Mouse (Mus musculus): ENCODE measurements around the gene Stk16. TPM values are rescaled to one million over a fixed set of nuclear protein-coding genes. Genes with fewer than 3 reads are reported as not detected.
A peak's percentile ranks its signal among the peaks of the same experiment; 100 is the strongest.

Gene Stk16
- total RNA-seq, 2 experiments from 2014 or later: 85.6 to 86.0 TPM

- H3K4me3 ChIP-seq: no peak overlapping the region
- DNase-seq (ENCODE audit: extremely low spot score in 1 of 2, low spot score in 2 of 2): no peak
- intact Hi-C loops (cut with DNase I): no loop called here
- H3K27ac ChIP-seq: peak overlapping the region; percentile 87
- no peak for TF ChIP-seq CTCF (IDR thresholded peaks at IDR 0.05)
These were observed 33.7 kb downstream of the Stk16 start for GRCm38 (mm10) chr1:75244175-75244826.

DNA sequence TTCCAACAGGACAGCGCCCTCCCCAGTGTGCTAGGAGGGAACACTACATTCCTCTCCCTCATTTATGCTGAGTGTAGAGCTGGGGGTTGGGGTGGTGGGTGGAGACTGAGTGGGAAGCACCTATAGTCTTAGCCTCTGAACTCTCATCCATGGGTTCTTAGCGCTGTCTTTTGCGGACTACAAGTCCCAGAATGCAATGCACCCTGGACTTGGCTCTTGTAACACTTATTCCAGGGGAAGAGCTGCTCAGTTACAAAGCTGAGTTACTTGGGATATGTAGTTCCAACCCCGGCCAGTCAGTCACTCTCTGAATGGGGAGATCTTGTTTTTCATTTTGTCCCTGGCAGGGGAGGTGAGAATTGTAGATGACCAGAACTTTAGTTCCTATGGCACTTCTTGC is 34.2 kb downstream of the Stk16 start:
- no peak for DNase-seq (ENCODE audit: extremely low spot score in 1 of 2, low spot score in 2 of 2)
- Histone ChIP-seq H3K27ac (peak overlapping the region; percentile 87), H3K4me3 (no peak overlapping the region)
- intact Hi-C loops (cut with DNase I): no loop called here
- TF ChIP-seq CTCF (IDR thresholded peaks at IDR 0.05): no peak

DNA sequence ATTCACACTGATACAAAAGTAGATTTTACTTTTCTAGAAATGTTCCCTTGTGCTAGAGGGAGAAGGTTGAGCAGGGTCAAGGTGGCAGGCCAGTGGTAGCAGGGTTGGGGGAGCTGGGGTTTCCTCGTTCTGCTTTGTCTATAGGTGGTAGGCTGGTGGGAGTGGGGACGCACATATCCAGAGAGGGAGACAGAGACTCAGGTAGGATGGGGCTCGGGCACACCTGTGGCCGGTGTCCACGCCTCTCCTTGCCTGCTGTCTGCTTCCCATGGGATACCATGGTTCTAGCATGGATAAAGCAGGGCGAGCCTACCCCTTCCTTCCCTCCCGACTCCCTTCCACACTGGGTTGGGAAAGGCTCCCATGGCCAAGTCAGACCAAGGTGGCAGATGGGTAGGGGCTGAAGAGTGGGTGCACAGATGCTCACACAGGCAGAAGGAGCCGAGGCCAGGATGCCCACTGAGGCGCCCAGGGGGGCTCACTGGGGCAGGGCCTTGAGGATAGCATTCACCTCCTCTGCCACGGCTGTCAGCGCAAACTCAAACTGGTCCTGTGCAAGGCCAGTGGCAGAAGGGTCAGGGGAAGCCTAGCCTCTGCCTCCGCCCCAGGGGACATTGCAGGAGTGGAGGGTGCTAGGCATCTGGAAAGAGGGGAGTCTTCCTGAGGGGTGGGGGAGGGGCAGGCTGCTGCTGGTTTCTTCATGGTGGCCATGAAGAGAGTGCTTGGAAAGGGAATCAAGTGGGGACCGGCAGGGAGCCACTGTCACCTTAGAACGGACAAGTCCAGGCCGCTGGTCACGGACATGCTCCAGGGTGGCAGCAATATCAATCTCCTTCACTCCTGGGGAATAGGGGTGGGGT is 36.7 kb downstream of the Stk16 start:
- Histone ChIP-seq H3K27ac (peak overlapping the region; percentile 48; the same call in 1 of the 2 replicates), H3K4me3 (no peak overlapping the region)
- TF ChIP-seq CTCF (IDR thresholded peaks at IDR 0.05): no peak
- intact Hi-C loops (cut with DNase I): no loop called here
- DNase-seq (ENCODE audit: extremely low spot score in 1 of 2, low spot score in 2 of 2): no peak

GRCm38 (mm10) chr1:75248041-75248772 is 37.6 kb downstream of the Stk16 start:
- H3K4me3 ChIP-seq: no peak overlapping the region
- no peak for TF ChIP-seq CTCF (IDR thresholded peaks at IDR 0.05)
- peak overlapping the region; percentile 55 for H3K27ac ChIP-seq
- intact Hi-C loops (cut with DNase I): no loop called here
- DNase-seq (ENCODE audit: extremely low spot score in 1 of 2, low spot score in 2 of 2): no peak

DNA sequence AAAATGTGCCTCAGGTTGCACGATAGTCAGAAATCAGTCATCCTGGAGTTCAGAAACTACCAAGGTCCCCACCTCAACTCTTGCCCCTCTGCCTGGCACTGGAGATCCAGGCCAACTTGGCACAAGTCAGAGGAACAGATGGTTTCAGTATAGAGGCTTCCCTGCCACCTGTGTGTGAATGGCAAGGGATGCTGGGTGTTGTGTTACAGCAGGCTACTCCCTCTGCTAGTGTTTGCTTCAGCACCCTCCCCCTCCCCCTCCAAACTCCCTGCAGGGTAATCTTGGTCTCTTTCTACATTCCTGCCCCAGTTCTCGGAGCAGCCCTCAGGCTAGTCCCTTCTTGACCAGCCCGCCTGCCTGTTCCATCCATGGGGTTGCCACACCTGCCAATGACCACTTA is 39.9 kb downstream of the Stk16 start:
- DNase-seq (ENCODE audit: extremely low spot score in 1 of 2, low spot score in 2 of 2): no peak
- Histone ChIP-seq H3K27ac (no peak overlapping the region), H3K4me3 (no peak overlapping the region)
- no peak for TF ChIP-seq CTCF (IDR thresholded peaks at IDR 0.05)
- intact Hi-C loops (cut with DNase I): loop anchor here (5.0 kb wide), 2 partner anchors 33 to 68 kb away; partner anchors contain the start of genes Abcb6 and Tuba4a

DNA sequence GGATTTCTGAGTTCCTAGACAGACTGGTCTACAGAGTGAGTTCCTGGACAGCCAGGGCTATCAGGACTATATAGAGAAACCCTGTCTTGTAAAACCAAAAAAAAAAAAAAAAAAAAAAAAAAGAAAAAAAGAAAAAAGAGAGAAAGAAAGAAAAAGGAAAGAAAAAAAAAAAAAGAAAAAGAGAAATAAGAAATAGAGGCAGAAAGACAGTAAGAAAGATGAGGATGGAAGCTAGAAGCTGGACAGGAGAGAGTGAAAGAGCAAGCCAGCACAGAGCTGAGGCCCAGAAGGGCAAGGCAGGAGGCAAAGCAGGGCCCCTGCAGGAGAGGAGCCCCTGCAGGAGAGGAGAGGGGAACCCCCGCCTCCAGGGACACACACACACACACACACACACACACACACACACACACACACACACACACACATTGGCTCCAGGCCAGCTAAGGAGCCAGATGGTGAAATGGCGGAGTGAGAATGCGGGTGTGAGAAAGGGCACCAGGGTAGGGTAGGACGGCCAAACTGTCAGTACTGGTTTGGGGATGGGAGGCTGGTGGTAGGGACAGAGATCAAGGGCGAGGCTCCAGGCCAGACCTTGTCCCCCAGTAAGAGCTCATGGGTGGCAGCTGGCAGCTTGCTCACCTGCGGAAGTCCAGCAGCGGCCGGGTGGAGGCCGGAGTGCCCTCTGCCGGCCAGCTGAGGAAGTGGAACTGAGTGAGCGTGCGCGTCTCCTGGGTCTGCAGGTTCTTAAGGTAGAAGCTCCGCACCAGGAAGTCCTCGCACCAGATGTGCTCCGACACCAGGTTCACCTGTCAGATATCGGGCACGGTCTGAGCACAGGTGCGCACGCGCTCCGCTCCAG is 40.7 kb downstream of the Stk16 start:
- peak overlapping the region; percentile 61 for H3K27ac ChIP-seq
- no peak overlapping the region for H3K4me3 ChIP-seq
- peak; percentile 76 for DNase-seq (ENCODE audit: extremely low spot score in 1 of 2, low spot score in 2 of 2)
- intact Hi-C loops (cut with DNase I): loop anchor here (5.0 kb wide), 2 partner anchors 34 to 69 kb away; partner anchors contain the start of genes Abcb6 and Tuba4a
- peak; percentile 89 for TF ChIP-seq CTCF (IDR thresholded peaks at IDR 0.05)

- no peak for DNase-seq (ENCODE audit: extremely low spot score in 1 of 2, low spot score in 2 of 2)
- intact Hi-C loops (cut with DNase I): loop anchor here (5.0 kb wide), 2 partner anchors 35 to 70 kb away; partner anchors contain the start of genes Abcb6 and Tuba4a
- no peak overlapping the region; the same call in 1 of the 2 replicates for H3K27ac ChIP-seq
These were observed 41.7 kb downstream of the Stk16 start for GRCm38 (mm10) chr1:75252308-75252707.

DNA sequence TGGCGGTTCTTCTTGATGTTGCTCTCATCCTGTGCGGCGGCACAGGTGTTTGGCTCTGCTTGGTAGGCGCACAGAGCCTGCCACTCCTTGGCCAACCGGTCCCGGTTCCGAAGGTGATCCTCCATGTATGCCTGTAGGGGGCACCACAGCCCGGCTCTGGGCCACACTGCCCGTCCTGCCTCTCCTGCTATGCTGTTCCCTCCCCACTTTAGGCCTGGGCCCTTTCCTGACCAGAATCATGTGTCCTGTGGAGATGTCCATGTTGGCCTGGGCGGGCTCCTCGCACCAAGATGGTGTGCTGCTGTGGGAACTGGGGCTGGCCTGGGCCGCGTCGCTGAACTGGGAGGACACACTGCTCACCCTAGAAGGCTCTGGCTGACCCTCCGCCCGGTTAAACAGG is 42.4 kb downstream of the Stk16 start:
- no peak for DNase-seq (ENCODE audit: extremely low spot score in 1 of 2, low spot score in 2 of 2)
- intact Hi-C loops (cut with DNase I): loop anchor here (5.0 kb wide), 2 partner anchors 36 to 71 kb away; partner anchors contain the start of genes Abcb6 and Tuba4a

More at GRCm38 (mm10) chr1:75252308-75252707, 41.7 kb downstream of the Stk16 start:
- TF ChIP-seq CTCF (IDR thresholded peaks at IDR 0.05): no peak
- no peak overlapping the region for H3K4me3 ChIP-seq

DNA sequence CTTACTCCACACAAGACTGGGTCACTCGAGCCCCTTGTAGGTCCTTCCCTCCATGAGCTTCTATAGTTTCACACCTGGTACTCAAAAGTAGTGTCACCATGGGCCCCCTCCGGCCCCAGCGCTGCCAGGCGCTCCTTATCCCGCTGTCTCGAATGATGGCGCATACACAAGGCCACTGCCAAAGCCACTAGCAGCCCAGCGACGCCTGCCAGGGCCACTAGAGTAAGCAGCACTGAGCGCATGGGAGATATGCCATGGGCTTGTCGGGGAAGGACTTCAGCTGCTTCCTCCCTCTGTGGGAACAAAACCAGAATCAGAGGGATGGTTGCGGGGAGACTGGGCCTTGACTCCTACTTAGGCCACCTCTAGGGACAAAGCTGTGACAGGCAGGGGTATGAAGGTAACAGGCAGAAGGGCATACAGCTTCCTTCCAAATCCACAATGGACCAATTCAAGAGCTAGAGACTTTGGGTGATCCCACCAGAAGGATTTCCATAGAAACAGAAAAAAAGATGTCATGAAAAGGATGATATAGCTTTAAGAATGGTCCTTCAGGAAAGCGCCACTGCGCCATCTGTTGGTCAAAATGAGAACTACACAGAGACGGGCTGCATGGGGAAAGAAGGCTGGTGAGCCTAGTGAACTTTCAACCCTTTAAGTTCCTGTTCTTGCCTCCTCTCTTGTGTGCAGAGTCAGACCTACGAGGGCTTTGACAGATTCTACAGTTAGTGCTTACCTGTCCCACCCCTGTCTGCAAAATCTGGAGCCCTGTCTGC is 43.4 kb downstream of the Stk16 start:
- H3K27ac ChIP-seq: peak overlapping the region; percentile 50; the same call in 1 of the 2 replicates
- DNase-seq (ENCODE audit: extremely low spot score in 1 of 2, low spot score in 2 of 2): peak; percentile 79 to 90
- intact Hi-C loops (cut with DNase I): loop anchor here (2.0 to 5.0 kb wide), 3 partner anchors 37 to 72 kb away; partner anchors contain the start of genes Abcb6 and Tuba4a

More for the DNA sequence above, 42.4 kb downstream of the Stk16 start:
- no peak overlapping the region for H3K4me3 ChIP-seq
- peak; percentile 43 for TF ChIP-seq CTCF (IDR thresholded peaks at IDR 0.05)
- no peak overlapping the region for H3K27ac ChIP-seq

GRCm38 (mm10) chr1:75254625-75255013 is 44.0 kb downstream of the Stk16 start:
- DNase-seq (ENCODE audit: extremely low spot score in 1 of 2, low spot score in 2 of 2): no peak
- intact Hi-C loops (cut with DNase I): loop anchor here (2.0 to 5.0 kb wide), 3 partner anchors 36 to 72 kb away; partner anchors contain the start of genes Abcb6 and Tuba4a
- Histone ChIP-seq H3K27ac (no peak overlapping the region), H3K4me3 (no peak overlapping the region)
- no peak for TF ChIP-seq CTCF (IDR thresholded peaks at IDR 0.05)

More for the DNA sequence above, 43.4 kb downstream of the Stk16 start:
- peak; percentile 97 for TF ChIP-seq CTCF (IDR thresholded peaks at IDR 0.05)
- H3K4me3 ChIP-seq: no peak overlapping the region

Measured in left cerebral cortex, adult 2 months (tissue).